Mouse (Mus musculus): ENCODE measurements around the gene Edrf1.

- no peak for TF ChIP-seq GATA1 (IDR thresholded peaks at IDR 0.05; ENCODE audit: low read length)
- no peak for TF ChIP-seq TAL1 (IDR thresholded peaks at IDR 0.05; ENCODE audit: low read length)
These were observed 25.1 kb downstream of the Edrf1 start for GRCm38 (mm10) chr7:133662467-133662866.
